Mouse (Mus musculus) splenic B cell, adult 2 months (primary cell): ENCODE measurements at regions not wholly inside any gene's neighbourhood (a gene's known extent, or its start where the extent isn't known, plus 50 kb on each side); places are given as distances from the start of the nearest gene placed in this dataset.
A peak's percentile ranks its signal among the peaks of the same experiment; 100 is the strongest.

Experiments used
- DNase-seq: peaks from one replicate; pipeline ENCODE4 v3.0.0-alpha.2; 2011; ENCODE audit warnings: low read depth, low spot score
- H3K27me3 ChIP-seq: 2 replicates; pipeline ENCODE4 v1.6.1; 2012; ENCODE audit warnings: mild to moderate bottlenecking, low read length, moderate library complexity, mixed read lengths; ENCODE audit not compliant: control insufficient read depth, poor library complexity, insufficient read depth, severe bottlenecking
- H3K36me3 ChIP-seq: 2 replicates; pipeline ENCODE4 v1.6.1; 2012; ENCODE audit warnings: mild to moderate bottlenecking, low read length, moderate library complexity, mixed read lengths; ENCODE audit not compliant: control insufficient read depth, poor library complexity, insufficient read depth, severe bottlenecking

GRCm38 (mm10) chr4:47534959-47535358, 60.5 kb downstream of the Sec61b start:
- Histone ChIP-seq H3K27me3 (no peaks in the 10 kb centered on the region), H3K36me3 (no peaks in the 10 kb centered on the region)
- DNase-seq, result no peak

GRCm38 (mm10) chr4:47567694-47568093, 93.2 kb downstream of the Sec61b start:
- no peaks in the 10 kb centered on the region; the same call in 1 of the 2 replicates for H3K27me3 ChIP-seq
- no peak for DNase-seq
- H3K36me3 ChIP-seq, result no peaks in the 10 kb centered on the region

- DNase-seq, result no peak
- no peaks in the 10 kb centered on the region; the same call in 1 of the 2 replicates for H3K27me3 ChIP-seq
- H3K36me3 ChIP-seq, result no peaks in the 10 kb centered on the region
Observed at GRCm38 (mm10) chr4:47570846-47571245, 96.4 kb downstream of the Sec61b start.

- no peaks in the 10 kb centered on the region for H3K36me3 ChIP-seq
- no peaks in the 10 kb centered on the region for H3K27me3 ChIP-seq
- DNase-seq, result no peak
Observed at GRCm38 (mm10) chr4:47576011-47576410, 101.6 kb downstream of the Sec61b start.

GRCm38 (mm10) chr4:47577490-47577889, 103.0 kb downstream of the Sec61b start:
- no peak for DNase-seq
- no peaks in the 10 kb centered on the region for H3K27me3 ChIP-seq
- no peaks in the 10 kb centered on the region for H3K36me3 ChIP-seq

GRCm38 (mm10) chr4:47578637-47579036, 104.2 kb downstream of the Sec61b start:
- Histone ChIP-seq H3K27me3 (no peaks in the 10 kb centered on the region), H3K36me3 (no peaks in the 10 kb centered on the region)
- no peak for DNase-seq

- DNase-seq, result no peak
- Histone ChIP-seq H3K27me3 (no peaks in the 10 kb centered on the region), H3K36me3 (no peaks in the 10 kb centered on the region)
Observed at GRCm38 (mm10) chr4:47580556-47580955, 106.1 kb downstream of the Sec61b start.

GRCm38 (mm10) chr4:47587256-47587655, 112.8 kb downstream of the Sec61b start:
- Histone ChIP-seq H3K27me3 (no peaks in the 10 kb centered on the region), H3K36me3 (no peaks in the 10 kb centered on the region)
- no peak for DNase-seq

- no peaks in the 10 kb centered on the region for H3K36me3 ChIP-seq
- no peak for DNase-seq
Observed at GRCm38 (mm10) chr4:47592271-47592986, 118.0 kb downstream of the Sec61b start.

GRCm38 (mm10) chr4:47593155-47593554, 118.7 kb downstream of the Sec61b start:
- H3K27me3 ChIP-seq, result no peaks in the 10 kb centered on the region
- DNase-seq, result no peak

More at GRCm38 (mm10) chr4:47592271-47592986, 118.0 kb downstream of the Sec61b start:
- H3K27me3 ChIP-seq, result no peaks in the 10 kb centered on the region

GRCm38 (mm10) chr4:47594171-47594570, 119.7 kb downstream of the Sec61b start:
- DNase-seq, result no peak
- no peaks in the 10 kb centered on the region for H3K36me3 ChIP-seq

More at GRCm38 (mm10) chr4:47593155-47593554, 118.7 kb downstream of the Sec61b start:
- H3K36me3 ChIP-seq, result no peaks in the 10 kb centered on the region

GRCm38 (mm10) chr4:47595841-47596240, 121.4 kb downstream of the Sec61b start:
- no peaks in the 10 kb centered on the region for H3K27me3 ChIP-seq
- no peak for DNase-seq
- no peaks in the 10 kb centered on the region for H3K36me3 ChIP-seq

More at GRCm38 (mm10) chr4:47594171-47594570, 119.7 kb downstream of the Sec61b start:
- H3K27me3 ChIP-seq, result no peaks in the 10 kb centered on the region

GRCm38 (mm10) chr4:47597586-47597985, 123.1 kb downstream of the Sec61b start:
- no peaks in the 10 kb centered on the region for H3K36me3 ChIP-seq
- no peaks in the 10 kb centered on the region for H3K27me3 ChIP-seq
- DNase-seq, result no peak

GRCm38 (mm10) chr4:47598216-47598615, 123.8 kb downstream of the Sec61b start:
- DNase-seq, result peak; percentile 5
- Histone ChIP-seq H3K27me3 (no peaks in the 10 kb centered on the region), H3K36me3 (no peaks in the 10 kb centered on the region)

- H3K36me3 ChIP-seq, result no peaks in the 10 kb centered on the region
- no peak for DNase-seq
- no peaks in the 10 kb centered on the region; the same call in 1 of the 2 replicates for H3K27me3 ChIP-seq
Observed at GRCm38 (mm10) chr4:47601301-47602070, 127.0 kb downstream of the Sec61b start.
